Mouse (Mus musculus) forebrain, embryonic 10.5 days (tissue): ENCODE results near the gene Olfr572. TPM values are rescaled to one million over a fixed set of nuclear protein-coding genes. Genes with fewer than 3 reads are reported as not detected.

ENCODE experiments used
- DNase-seq: peaks from one replicate; pipeline ENCODE4 v3.0.0-alpha.2; 2017; ENCODE audit warnings: low spot score; ENCODE audit errors: extremely low spot score
- H3K27ac ChIP-seq: fragments of 300-500 bp; sonication (generic); 2 replicates; pipeline ENCODE4 v1.5.1; 2016; ENCODE audit warnings: mild to moderate bottlenecking
- H3K27me3 ChIP-seq: fragments of 300-500 bp; sonication (generic); 2 replicates; pipeline ENCODE4 v1.6.1; 2016; ENCODE audit warnings: mild to moderate bottlenecking; ENCODE audit not compliant: poor library complexity, severe bottlenecking
- H3K36me3 ChIP-seq: fragments of 300-500 bp; sonication (generic); replicated peaks from 2 replicates; pipeline ENCODE4 v1.6.1; 2016; ENCODE audit warnings: mild to moderate bottlenecking, moderate library complexity
- H3K4me1 ChIP-seq: fragments of 300-500 bp; sonication (generic); 2 replicates; pipeline ENCODE4 v1.6.1; 2016
- H3K4me3 ChIP-seq: fragments of 300-500 bp; sonication (generic); 2 replicates; pipeline ENCODE4 v1.5.1; 2016; ENCODE audit warnings: mild to moderate bottlenecking, moderate library complexity
- H3K9me3 ChIP-seq: fragments of 300-500 bp; sonication (generic); 2 replicates; pipeline ENCODE4 v1.6.1; 2016; ENCODE audit warnings: mild to moderate bottlenecking, moderate library complexity
- WGBS: fragments of 180-500 bp; shearing (Covaris S2); methylation state at CpG from one replicate; pipeline ENCODE4 v1.1.7; 2016; 5-methylcytosine and 5-hydroxymethylcytosine counted together
- polyA plus RNA-seq: library from polyadenylated mRNA; unstranded; fragments of >200 nt; fragmentation: Nextera tagmentation; extraction: Ambion mirVana; gene quantifications from 2 replicates; pipeline ENCODE4 v1.2.1, GENCODE M21; 2016

Olfr572 gene
- polyA plus RNA-seq, 1 experiment from 2014 or later: not detected

GRCm38 (mm10) chr7:102958593-102958992, 34.4 kb downstream of the Olfr572 start, which contains the start of gene Olfr575:
Gene Olfr575 (minus strand): TSS chr7:102958775.
- 77% methylated on average over 1 of the region's 1 CpGs for WGBS
- H3K27ac ChIP-seq: no peak within 1 kb of the TSS
- no peaks in the 10 kb centered on the region for H3K9me3 ChIP-seq
- no peaks in the 10 kb centered on the region for H3K36me3 ChIP-seq
- H3K4me1 ChIP-seq: no peaks in the 10 kb centered on the region
- no peak for DNase-seq
- H3K27me3 ChIP-seq: no peaks in the 10 kb centered on the region
- no peak within 1 kb of the TSS for H3K4me3 ChIP-seq

DNA sequence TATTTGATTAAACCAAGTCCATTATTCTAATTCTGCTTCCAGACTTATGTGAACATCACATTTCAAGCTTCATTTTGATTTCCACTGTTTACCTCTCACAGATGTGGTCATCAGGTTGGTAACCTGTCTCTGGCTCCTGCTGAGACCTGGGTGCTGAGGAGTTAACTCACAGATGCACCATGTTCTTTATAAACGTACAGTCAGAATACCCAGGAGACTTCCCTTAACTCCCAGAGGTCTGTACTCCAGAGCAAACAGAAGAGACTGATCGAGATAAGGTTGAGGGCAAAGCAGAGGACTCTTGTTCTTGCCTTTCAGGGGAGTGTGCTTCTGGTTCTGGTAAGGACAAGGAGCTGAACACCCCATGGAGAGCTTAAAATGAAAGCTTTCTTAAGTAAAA, 38.2 kb downstream of the Olfr572 start, which contains the start of gene Olfr576:
Olfr576 (plus strand) TSS at position 301 of the 400 bp plus-strand sequence.
- no peak for DNase-seq
- H3K9me3 ChIP-seq: no peaks in the 10 kb centered on the region
- H3K27ac ChIP-seq: no peak within 1 kb of the TSS
- H3K36me3 ChIP-seq: no peaks in the 10 kb centered on the region
- H3K27me3 ChIP-seq: no peaks in the 10 kb centered on the region
- no peak within 1 kb of the TSS for H3K4me3 ChIP-seq
- 74% methylated on average over 2 of the region's 2 CpGs for WGBS
- H3K4me1 ChIP-seq: no peaks in the 10 kb centered on the region

DNA sequence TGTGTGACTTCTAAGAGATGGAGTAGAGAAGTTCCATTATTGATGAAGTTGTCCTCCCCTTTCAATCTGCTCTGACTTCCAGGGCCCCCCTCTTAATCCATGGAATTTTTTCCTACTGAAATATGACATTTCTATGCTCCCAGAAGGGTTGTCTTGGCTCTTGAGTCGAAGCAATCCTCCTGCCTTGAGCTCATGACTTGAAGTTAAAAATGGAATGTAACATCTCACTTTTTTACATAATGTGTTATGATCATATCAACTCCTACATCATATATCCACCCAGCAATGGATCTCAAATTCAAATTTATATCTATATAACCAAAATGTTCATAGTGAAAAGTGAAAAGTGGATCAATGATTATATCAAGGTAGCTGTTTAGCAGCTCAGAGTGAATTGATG, 50.2 kb downstream of the Olfr572 start:
- no peaks in the 10 kb centered on the region for H3K4me1 ChIP-seq
- WGBS: 55% methylated on average over 1 of the region's 1 CpGs
- no peaks in the 10 kb centered on the region for H3K36me3 ChIP-seq
- H3K4me3 ChIP-seq: no peak overlapping the region
- no peaks in the 10 kb centered on the region for H3K27me3 ChIP-seq
- no peak for DNase-seq
- no peaks in the 10 kb centered on the region for H3K9me3 ChIP-seq
- no peak overlapping the region for H3K27ac ChIP-seq

GRCm38 (mm10) chr7:102975843-102976242, 51.6 kb downstream of the Olfr572 start, which contains the start of gene Olfr577:
Gene Olfr577 (minus strand): TSS chr7:102975943.
- H3K27ac ChIP-seq: no peak within 1 kb of the TSS
- no peaks in the 10 kb centered on the region for H3K27me3 ChIP-seq
- no peaks in the 10 kb centered on the region for H3K36me3 ChIP-seq
- no peaks in the 10 kb centered on the region for H3K4me1 ChIP-seq
- H3K9me3 ChIP-seq: no peaks in the 10 kb centered on the region
- H3K4me3 ChIP-seq: no peak within 1 kb of the TSS
- no peak for DNase-seq
- WGBS: 87% methylated on average over 2 of the region's 2 CpGs

Other genes starting within 250 kb of the Olfr572 start
- 9.3 and 10.9 TPM in 2 replicates for gene Trim68, start 237.1 kb upstream of the Olfr572 start, polyA plus RNA-seq
- not detected in 2 replicates for gene Olfr557, start 228.5 kb upstream of the Olfr572 start, polyA plus RNA-seq
- gene Olfr558, start 222.2 kb upstream of the Olfr572 start, polyA plus RNA-seq: not detected in 2 replicates
- gene Olfr33, start 205.3 kb upstream of the Olfr572 start, polyA plus RNA-seq: not detected in 2 replicates
- not detected in 2 replicates for gene Olfr559, start 196.9 kb upstream of the Olfr572 start, polyA plus RNA-seq
- not detected in 2 replicates for gene Olfr560, start 165.0 kb upstream of the Olfr572 start, polyA plus RNA-seq
- not detected in 2 replicates for gene Olfr78, start 164.9 kb upstream of the Olfr572 start, polyA plus RNA-seq
- not detected in 2 replicates for gene Olfr561, start 153.2 kb upstream of the Olfr572 start, polyA plus RNA-seq
- not detected in 2 replicates for gene Olfr564, start 120.9 kb upstream of the Olfr572 start, polyA plus RNA-seq
- not detected in 2 replicates for gene Olfr566, start 65.6 kb upstream of the Olfr572 start, polyA plus RNA-seq
- gene Olfr568, start 47.3 kb upstream of the Olfr572 start, polyA plus RNA-seq: not detected in 2 replicates
- gene Olfr569, start 33.5 kb upstream of the Olfr572 start, polyA plus RNA-seq: not detected in 2 replicates
- gene Olfr570, start 29.8 kb upstream of the Olfr572 start, polyA plus RNA-seq: not detected in 2 replicates
- not detected in 2 replicates for gene Olfr571, start 6.9 kb upstream of the Olfr572 start, polyA plus RNA-seq
- gene Olfr573-ps1, start 18.2 kb downstream of the Olfr572 start, polyA plus RNA-seq: not detected in 2 replicates
- not detected in 2 replicates for gene Olfr574, start 24.1 kb downstream of the Olfr572 start, polyA plus RNA-seq
- gene Olfr575, start 34.4 kb downstream of the Olfr572 start, polyA plus RNA-seq: not detected in 2 replicates
- not detected in 2 replicates for gene Olfr576, start 38.3 kb downstream of the Olfr572 start, polyA plus RNA-seq
- gene Olfr577, start 51.5 kb downstream of the Olfr572 start, polyA plus RNA-seq: not detected in 2 replicates
- not detected in 2 replicates for gene Olfr578, start 64.9 kb downstream of the Olfr572 start, polyA plus RNA-seq
- not detected in 2 replicates for gene Olfr582, start 113.6 kb downstream of the Olfr572 start, polyA plus RNA-seq
- gene Olfr583, start 126.9 kb downstream of the Olfr572 start, polyA plus RNA-seq: not detected in 2 replicates
- gene Olfr584, start 157.5 kb downstream of the Olfr572 start, polyA plus RNA-seq: not detected in 2 replicates
- not detected in 2 replicates for gene Olfr585, start 173.3 kb downstream of the Olfr572 start, polyA plus RNA-seq
- gene Olfr586, start 201.2 kb downstream of the Olfr572 start, polyA plus RNA-seq: not detected in 2 replicates
- gene Olfr588-ps1, start 216.5 kb downstream of the Olfr572 start, polyA plus RNA-seq: not detected in 2 replicates
- not detected in 2 replicates for gene Olfr589, start 231.9 kb downstream of the Olfr572 start, polyA plus RNA-seq